Mouse (Mus musculus): ENCODE data around the gene Zfp524. TPM values are rescaled to one million over a fixed set of nuclear protein-coding genes. Genes with fewer than 3 reads are reported as not detected.
A peak's percentile ranks its signal among the peaks of the same experiment; 100 is the strongest.
"Not testable (repeated sequence)": the region's sequence is repeated elsewhere in the genome, so short reads cannot be mapped to it uniquely, and the experiment has no call there.

Zfp524 gene
- total RNA-seq (2014; fragmentation: Nextera tagmentation) (23.3 and 30.7 TPM in 2 replicates), total RNA-seq (2017) (8.5 and 9.3 TPM in 2 replicates)

GRCm38 (mm10) chr7:5014251-5015117 lies at the start of gene Zfp524, which contains the start of gene Fiz1:
Gene Zfp524 (plus strand): TSS chr7:5014415.
Gene Fiz1 (minus strand): TSS chr7:5014697.
- ATAC-seq (replicated peaks; ENCODE audit: poor library complexity, severe bottlenecking) = peak; percentile 61

GRCm38 (mm10) chr7:4964988-4965387 lies 49.2 kb upstream of the Zfp524 start:
- ATAC-seq (replicated peaks; ENCODE audit: poor library complexity, severe bottlenecking) = no peak

- no peak for ATAC-seq (replicated peaks; ENCODE audit: poor library complexity, severe bottlenecking)
These were observed 43.1 kb upstream of the Zfp524 start, which contains the start of gene Sbk3 for GRCm38 (mm10) chr7:4971068-4971467. Gene Sbk3 (minus strand): TSS chr7:4971168.

- peak; percentile 71 for ATAC-seq (replicated peaks; ENCODE audit: poor library complexity, severe bottlenecking)
These were observed 42.5 kb upstream of the Zfp524 start for GRCm38 (mm10) chr7:4971710-4972109.

- no peak for ATAC-seq (replicated peaks; ENCODE audit: poor library complexity, severe bottlenecking)
These were observed 41.7 kb upstream of the Zfp524 start for GRCm38 (mm10) chr7:4972321-4973047.

- ATAC-seq (replicated peaks; ENCODE audit: poor library complexity, severe bottlenecking) = no peak
These were observed 38.8 kb upstream of the Zfp524 start for GRCm38 (mm10) chr7:4975455-4975854.

GRCm38 (mm10) chr7:4976832-4977231 lies 37.4 kb upstream of the Zfp524 start:
- ATAC-seq (replicated peaks; ENCODE audit: poor library complexity, severe bottlenecking) = no peak

GRCm38 (mm10) chr7:4988250-4988649 lies 26.0 kb upstream of the Zfp524 start:
- no peak for ATAC-seq (replicated peaks; ENCODE audit: poor library complexity, severe bottlenecking)

- ATAC-seq (replicated peaks; ENCODE audit: poor library complexity, severe bottlenecking) = no peak
These were observed 20.7 kb upstream of the Zfp524 start for GRCm38 (mm10) chr7:4993347-4993998.

- no peak for ATAC-seq (replicated peaks; ENCODE audit: poor library complexity, severe bottlenecking)
These were observed 20.0 kb upstream of the Zfp524 start for GRCm38 (mm10) chr7:4993999-4994788.

- ATAC-seq (replicated peaks; ENCODE audit: poor library complexity, severe bottlenecking) = peak; percentile 30
These were observed 18.8 kb upstream of the Zfp524 start for GRCm38 (mm10) chr7:4995268-4996002.

- ATAC-seq (replicated peaks; ENCODE audit: poor library complexity, severe bottlenecking) = peak; percentile 90
These were observed 18.0 kb upstream of the Zfp524 start, which contains the start of gene Zfp579 for GRCm38 (mm10) chr7:4996003-4996895. Gene Zfp579 (minus strand): TSS chr7:4996158.

GRCm38 (mm10) chr7:4996934-4997333 lies 17.3 kb upstream of the Zfp524 start:
- no peak for ATAC-seq (replicated peaks; ENCODE audit: poor library complexity, severe bottlenecking)

GRCm38 (mm10) chr7:4999876-5000275 lies 14.3 kb upstream of the Zfp524 start:
- ATAC-seq (replicated peaks; ENCODE audit: poor library complexity, severe bottlenecking) = 0 out of 2 replicates have a peak, but pooled peaks have one; percentile 26

- ATAC-seq (replicated peaks; ENCODE audit: poor library complexity, severe bottlenecking) = not testable (repeated sequence)
These were observed 11.3 kb upstream of the Zfp524 start for GRCm38 (mm10) chr7:5002876-5003275.

GRCm38 (mm10) chr7:5008229-5008628 lies 6.0 kb upstream of the Zfp524 start:
- ATAC-seq (replicated peaks; ENCODE audit: poor library complexity, severe bottlenecking) = peak; percentile 13; the same call in 1 of the 2 replicates

GRCm38 (mm10) chr7:5012681-5013513 lies 1.3 kb upstream of the Zfp524 start:
- no peak for ATAC-seq (replicated peaks; ENCODE audit: poor library complexity, severe bottlenecking)

Measured in granulocyte monocyte progenitor cell, adult 5-6 weeks (primary cell).